Mouse (Mus musculus): ENCODE measurements around the gene Pax2.

- no peak for TF ChIP-seq E2F4 (IDR thresholded peaks at IDR 0.05; ENCODE audit: insufficient replicate concordance, low read depth, low read length)
- no peak for TF ChIP-seq ZNF384 (IDR thresholded peaks at IDR 0.05; ENCODE audit: low read depth, low read length)
- no peak for TF ChIP-seq RAD21 (IDR thresholded peaks at IDR 0.05; ENCODE audit: low read depth, low read length)
Observed at GRCm38 (mm10) chr19:44755693-44756420, at the start of gene Pax2.

Data from CH12.LX (cell line).